8 mouse cellular contexts compared by ENCODE assay signal in genomic region chr5:88764430-88764986, GRCm38 (mm10). TPM values are rescaled to one million over a fixed set of nuclear protein-coding genes. Genes with fewer than 3 reads are reported as not detected.
A peak's percentile ranks its signal among the peaks of the same experiment; 100 is the strongest.
DNase-seq lines count a peak whose midpoint lies in the region; ATAC-seq and TF ChIP-seq lines count a peak whose summit lies in the region.

No protein-coding gene starts in this region.

- H3K9ac ChIP-seq in lung, embryonic 14.5 days = peak overlapping the region; percentile 26; the same call in 1 of the 2 replicates
- no peak overlapping the region; the same call in none of the 2 replicates for H3K9ac ChIP-seq in embryonic facial prominence, embryonic 11.5 days (replicated peaks; ENCODE audit: low read length)
- H3K9ac ChIP-seq in hindbrain, embryonic 15.5 days = peak overlapping the region; percentile 93
- H3K9ac ChIP-seq in midbrain, embryonic 13.5 days (replicated peaks) = peak overlapping the region; percentile 75; the same call in 1 of the 2 replicates

- peak; percentile 72 for ATAC-seq in lung, embryonic 14.5 days (ENCODE audit: insufficient read depth)
- peak; percentile 72 for ATAC-seq in embryonic facial prominence, embryonic 11.5 days (replicated peaks; ENCODE audit: insufficient number of reproducible peaks, low FRiP score, low TSS enrichment, low read depth)
- ATAC-seq in hindbrain, embryonic 15.5 days (ENCODE audit: low FRiP score, low read depth) = peak; percentile 72
- peak; percentile 74 for ATAC-seq in midbrain, embryonic 13.5 days

- no peaks in the 10 kb centered on the region for H3K9me3 ChIP-seq in lung, embryonic 14.5 days (ENCODE audit: low read depth, low read length)
- no peaks in the 10 kb centered on the region for H3K9me3 ChIP-seq in embryonic facial prominence, embryonic 11.5 days (replicated peaks; ENCODE audit: control insufficient read depth, low read length)
- H3K9me3 ChIP-seq in hindbrain, embryonic 15.5 days = no peaks in the 10 kb centered on the region
- H3K9me3 ChIP-seq in midbrain, embryonic 13.5 days = no peaks in the 10 kb centered on the region

- peaks cover 7% of the 10 kb centered on the region for H3K36me3 ChIP-seq in lung, embryonic 14.5 days (ENCODE audit: insufficient read depth)
- H3K36me3 ChIP-seq in embryonic facial prominence, embryonic 11.5 days (replicated peaks; ENCODE audit: control insufficient read depth, insufficient read depth, low read depth, low read length) = no peaks in the 10 kb centered on the region
- H3K36me3 ChIP-seq in hindbrain, embryonic 15.5 days = peaks cover 1% of the 10 kb centered on the region; the same call in 1 of the 2 replicates
- peaks cover 2% of the 10 kb centered on the region for H3K36me3 ChIP-seq in midbrain, embryonic 13.5 days

- H3K4me3 ChIP-seq in lung, embryonic 14.5 days (ENCODE audit: low read depth, low read length) = peak overlapping the region; percentile 59
- peak overlapping the region; percentile 69 for H3K4me3 ChIP-seq in embryonic facial prominence, embryonic 11.5 days (ENCODE audit: low read depth, low read length)
- peak overlapping the region; percentile 92 for H3K4me3 ChIP-seq in hindbrain, embryonic 15.5 days
- H3K4me3 ChIP-seq in midbrain, embryonic 13.5 days (replicated peaks) = peak overlapping the region; percentile 61

- no peaks in the 10 kb centered on the region for H3K27me3 ChIP-seq in lung, embryonic 14.5 days (ENCODE audit: insufficient read depth, low read length)
- H3K27me3 ChIP-seq in embryonic facial prominence, embryonic 11.5 days (ENCODE audit: control insufficient read depth, insufficient read depth, low read length) = no peaks in the 10 kb centered on the region
- no peaks in the 10 kb centered on the region for H3K27me3 ChIP-seq in hindbrain, embryonic 15.5 days
- H3K27me3 ChIP-seq in midbrain, embryonic 13.5 days = no peaks in the 10 kb centered on the region

- H3K4me2 ChIP-seq in lung, embryonic 14.5 days = peak overlapping the region; percentile 60
- H3K4me2 ChIP-seq in embryonic facial prominence, embryonic 11.5 days (ENCODE audit: low read depth, low read length) = peak overlapping the region; percentile 26
- H3K4me2 ChIP-seq in hindbrain, embryonic 15.5 days = peak overlapping the region; percentile 64
- H3K4me2 ChIP-seq in midbrain, embryonic 13.5 days (replicated peaks) = peak overlapping the region; percentile 61

- DNase-seq in lung, embryonic 14.5 days = no peak
- no peak for DNase-seq in lung, postnatal 4 days
- no peak for DNase-seq in embryonic facial prominence, embryonic 11.5 days (ENCODE audit: low spot score)
- no peak for DNase-seq in thymus, postnatal 25 days
- DNase-seq in adrenal gland, adult 8-10 months = no peak
- no peak for DNase-seq in cerebellum, adult 11-12 months

- no peak for TF ChIP-seq CTCF in lung, embryonic 14.5 days (IDR thresholded peaks at IDR 0.05; ENCODE audit: low read depth)

- WGBS in lung, embryonic 14.5 days = under 1% methylated on average over 23 of the region's 23 CpGs
- under 1% methylated on average over 23 of the region's 23 CpGs for WGBS in embryonic facial prominence, embryonic 11.5 days
- under 1% methylated on average over 23 of the region's 23 CpGs for WGBS in hindbrain, embryonic 15.5 days
- 1% methylated on average over 22 of the region's 23 CpGs for WGBS in midbrain, embryonic 13.5 days

- no peak overlapping the region for H3K27ac ChIP-seq in lung, embryonic 14.5 days (ENCODE audit: low read depth)
- H3K27ac ChIP-seq in embryonic facial prominence, embryonic 11.5 days (replicated peaks; ENCODE audit: low read depth, low read length) = no peak overlapping the region
- peak overlapping the region; percentile 93 for H3K27ac ChIP-seq in hindbrain, embryonic 15.5 days (replicated peaks)
- peak overlapping the region; percentile 88 for H3K27ac ChIP-seq in midbrain, embryonic 13.5 days

- peaks cover 7% of the 10 kb centered on the region; the same call in 1 of the 2 replicates for H3K4me1 ChIP-seq in lung, embryonic 14.5 days (ENCODE audit: insufficient read depth)
- no peaks in the 10 kb centered on the region; the same call in 1 of the 2 replicates for H3K4me1 ChIP-seq in embryonic facial prominence, embryonic 11.5 days (ENCODE audit: control insufficient read depth, insufficient read depth, low read length)
- peaks cover 29% of the 10 kb centered on the region for H3K4me1 ChIP-seq in hindbrain, embryonic 15.5 days (replicated peaks)
- H3K4me1 ChIP-seq in midbrain, embryonic 13.5 days (replicated peaks) = peaks cover 25% of the 10 kb centered on the region

RNA-seq across cellular contexts. Expression of gene Dck, which starts 0.3 kb away (rescaled TPM):
- 61.5 and 61.7 TPM in 2 replicates for polyA plus RNA-seq in lung, embryonic 14.5 days (2014; fragmentation: Nextera tagmentation; extraction: Ambion mirVana)
- 99.9 and 110 TPM in 2 replicates for polyA plus RNA-seq in embryonic facial prominence, embryonic 11.5 days (2014; fragmentation: Nextera tagmentation; extraction: Ambion mirVana)
- polyA plus RNA-seq in hindbrain, embryonic 15.5 days (2015; fragmentation: Nextera tagmentation; extraction: Ambion mirVana) = 46.9 and 53.4 TPM in 2 replicates
- 81.8 and 82.1 TPM in 2 replicates for polyA plus RNA-seq in midbrain, embryonic 13.5 days (2015; fragmentation: Nextera tagmentation; extraction: Ambion mirVana)
- total RNA-seq in adrenal gland, adult 8-10 months (2022) = 1 to 10 TPM; 3.2 to 4.0 (median 3.6) TPM

RNA-seq across cellular contexts. Expression of gene Mob1b, which starts 43.9 kb away (rescaled TPM):
- 16.0 and 17.1 TPM in 2 replicates for polyA plus RNA-seq in lung, embryonic 14.5 days (2014; fragmentation: Nextera tagmentation; extraction: Ambion mirVana)
- polyA plus RNA-seq in embryonic facial prominence, embryonic 11.5 days (2014; fragmentation: Nextera tagmentation; extraction: Ambion mirVana) = 13.7 and 15.6 TPM in 2 replicates
- 8.9 and 9.2 TPM in 2 replicates for polyA plus RNA-seq in hindbrain, embryonic 15.5 days (2015; fragmentation: Nextera tagmentation; extraction: Ambion mirVana)
- 12.0 and 12.1 TPM in 2 replicates for polyA plus RNA-seq in midbrain, embryonic 13.5 days (2015; fragmentation: Nextera tagmentation; extraction: Ambion mirVana)
- 10 to 100 TPM; 33.4 to 37.1 (median 36.0) TPM for total RNA-seq in adrenal gland, adult 8-10 months (2022)

Comparison
In these comparisons a context has a peak if more than half of its experiments do, and no peak if none do; other contexts are left out.
1. H3K27ac ChIP-seq: peak in hindbrain, embryonic 15.5 days (single experiment) and midbrain, embryonic 13.5 days (single experiment); none in lung, embryonic 14.5 days (single experiment) and embryonic facial prominence, embryonic 11.5 days (single experiment).
2. Peak in every context shown above with its lines, with median percentiles within 50 percentile points of each other: ATAC-seq, H3K4me2 ChIP-seq and H3K4me3 ChIP-seq.